Mouse (Mus musculus): ENCODE measurements around the gene Gm45062. TPM values are rescaled to one million over a fixed set of nuclear protein-coding genes. Genes with fewer than 3 reads are reported as not detected.
A peak's percentile ranks its signal among the peaks of the same experiment; 100 is the strongest.

Gene Gm45062
- polyA plus RNA-seq, 1 experiment from 2014 or later: 8.2 TPM

- DNase-seq (ENCODE audit: low spot score) (peak; percentile 74), ATAC-seq (ENCODE audit: low read depth) (peak; percentile 78)
- Histone ChIP-seq H3K4me2 (ENCODE audit: low read depth, low read length) (peak overlapping the region; percentile 31), H3K27me3 (replicated peaks; ENCODE audit: control insufficient read depth, insufficient read depth, low read length) (no peaks in the 10 kb centered on the region), H3K4me1 (ENCODE audit: control insufficient read depth, insufficient read depth, low read length) (peaks cover 14% of the 10 kb centered on the region), H3K4me3 (ENCODE audit: low read depth, low read length) (no peak overlapping the region), H3K9ac (ENCODE audit: low read depth, low read length) (0 out of 2 replicates have a peak overlapping the region, but pooled peaks have one; percentile 28), H3K27ac (replicated peaks; ENCODE audit: low read depth, low read length) (no peak overlapping the region; the same call in 1 of the 2 replicates), H3K9me3 (ENCODE audit: control insufficient read depth, low read length) (no peaks in the 10 kb centered on the region), H3K36me3 (ENCODE audit: control insufficient read depth, insufficient read depth, low read length) (no peaks in the 10 kb centered on the region)
- 22% methylated on average over 12 of the region's 12 CpGs for WGBS
Measured at GRCm38 (mm10) chr6:8352533-8353168, 93.4 kb downstream of the Gm45062 start.

DNA sequence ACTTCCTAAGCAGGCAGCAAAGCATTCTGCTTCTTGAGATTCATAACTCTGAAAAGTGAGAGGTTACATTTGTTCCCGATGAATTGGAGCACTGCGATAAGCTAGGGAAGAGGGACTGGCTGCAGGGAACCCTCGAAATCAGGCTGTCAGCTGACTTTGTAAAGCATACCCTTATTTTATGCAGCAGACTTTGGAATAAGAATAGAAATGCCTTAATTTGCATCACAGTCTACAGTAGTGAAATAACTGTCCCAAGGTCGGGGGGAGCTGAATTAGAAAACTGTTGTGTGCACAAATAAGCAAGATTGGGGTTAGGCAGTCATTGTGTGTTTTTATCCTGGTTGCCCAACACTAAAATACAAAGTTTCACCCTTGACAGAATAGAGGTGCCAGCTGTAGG lies 94.2 kb downstream of the Gm45062 start:
- H3K4me3 ChIP-seq (ENCODE audit: low read depth, low read length): no peak overlapping the region
- H3K9me3 ChIP-seq (ENCODE audit: control insufficient read depth, low read length): no peaks in the 10 kb centered on the region
- no peak for ATAC-seq (ENCODE audit: low read depth)
- H3K4me1 ChIP-seq (ENCODE audit: control insufficient read depth, insufficient read depth, low read length): peaks cover 14% of the 10 kb centered on the region
- DNase-seq (ENCODE audit: low spot score): no peak
- H3K36me3 ChIP-seq (ENCODE audit: control insufficient read depth, insufficient read depth, low read length): no peaks in the 10 kb centered on the region
- no peak overlapping the region for H3K9ac ChIP-seq (ENCODE audit: low read depth, low read length)
- H3K27ac ChIP-seq (replicated peaks; ENCODE audit: low read depth, low read length): no peak overlapping the region
- no peaks in the 10 kb centered on the region for H3K27me3 ChIP-seq (replicated peaks; ENCODE audit: control insufficient read depth, insufficient read depth, low read length)
- 58% methylated on average over 4 of the region's 4 CpGs for WGBS
- no peak overlapping the region for H3K4me2 ChIP-seq (ENCODE audit: low read depth, low read length)

DNA sequence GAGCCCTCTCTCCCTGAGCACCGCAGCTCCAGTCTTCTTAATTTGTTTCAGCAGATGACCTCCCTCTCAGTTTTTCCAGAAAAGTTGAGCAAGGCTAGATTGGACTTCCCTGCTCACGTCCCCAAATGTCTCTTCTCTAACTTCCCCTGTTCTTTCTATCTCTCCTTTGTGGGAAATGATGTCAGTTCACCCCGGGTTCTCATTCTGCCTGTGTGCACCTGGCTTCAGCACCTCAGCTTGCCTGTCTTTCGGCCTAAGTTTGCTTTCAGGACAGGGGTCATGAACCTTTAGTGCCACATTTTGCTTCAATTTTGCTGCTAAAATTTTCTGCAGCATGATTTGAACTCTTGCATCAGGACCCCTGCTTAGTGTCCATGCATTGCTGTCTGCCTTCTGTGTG lies 95.6 kb downstream of the Gm45062 start:
- ATAC-seq (ENCODE audit: low read depth) (no peak), DNase-seq (ENCODE audit: low spot score) (no peak)
- Histone ChIP-seq H3K27ac (replicated peaks; ENCODE audit: low read depth, low read length) (no peak overlapping the region), H3K9ac (ENCODE audit: low read depth, low read length) (no peak overlapping the region), H3K36me3 (ENCODE audit: control insufficient read depth, insufficient read depth, low read length) (no peaks in the 10 kb centered on the region), H3K9me3 (ENCODE audit: control insufficient read depth, low read length) (no peaks in the 10 kb centered on the region), H3K4me1 (ENCODE audit: control insufficient read depth, insufficient read depth, low read length) (peaks cover 8% of the 10 kb centered on the region), H3K27me3 (replicated peaks; ENCODE audit: control insufficient read depth, insufficient read depth, low read length) (no peaks in the 10 kb centered on the region), H3K4me2 (ENCODE audit: low read depth, low read length) (no peak overlapping the region), H3K4me3 (ENCODE audit: low read depth, low read length) (no peak overlapping the region)
- WGBS: 87% methylated on average over 4 of the region's 4 CpGs

DNA sequence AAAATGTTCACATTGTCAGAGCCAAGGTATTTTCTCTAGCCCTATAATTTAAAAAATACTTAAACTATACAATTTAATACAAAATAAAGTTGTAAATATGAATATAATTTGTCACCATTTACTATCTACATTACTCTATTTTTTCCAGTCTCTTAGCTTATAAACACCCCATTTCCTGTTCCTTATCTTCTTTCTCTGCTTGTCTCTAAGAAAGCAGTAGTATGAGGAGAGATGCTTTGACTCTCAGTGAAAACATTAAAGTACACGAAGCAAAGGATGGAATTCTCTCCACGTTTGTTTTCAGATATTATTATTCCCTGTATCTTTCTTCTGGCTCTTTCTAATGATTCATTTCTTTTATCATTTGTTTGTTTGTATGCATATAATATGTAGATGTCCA lies 99.0 kb downstream of the Gm45062 start:
- H3K9me3 ChIP-seq (ENCODE audit: control insufficient read depth, low read length): no peaks in the 10 kb centered on the region
- no peaks in the 10 kb centered on the region for H3K36me3 ChIP-seq (ENCODE audit: control insufficient read depth, insufficient read depth, low read length)
- no peak overlapping the region for H3K9ac ChIP-seq (ENCODE audit: low read depth, low read length)
- no peak overlapping the region for H3K4me3 ChIP-seq (ENCODE audit: low read depth, low read length)
- no peak for ATAC-seq (ENCODE audit: low read depth)
- no peaks in the 10 kb centered on the region for H3K27me3 ChIP-seq (replicated peaks; ENCODE audit: control insufficient read depth, insufficient read depth, low read length)
- no peak overlapping the region for H3K4me2 ChIP-seq (ENCODE audit: low read depth, low read length)
- WGBS: 78% methylated on average over 2 of the region's 2 CpGs
- H3K4me1 ChIP-seq (ENCODE audit: control insufficient read depth, insufficient read depth, low read length): peaks cover 7% of the 10 kb centered on the region; the same call in 1 of the 2 replicates
- DNase-seq (ENCODE audit: low spot score): no peak
- no peak overlapping the region for H3K27ac ChIP-seq (replicated peaks; ENCODE audit: low read depth, low read length)

- Histone ChIP-seq H3K4me2 (ENCODE audit: low read depth, low read length) (no peak overlapping the region), H3K4me1 (ENCODE audit: control insufficient read depth, insufficient read depth, low read length) (peaks cover 1% of the 10 kb centered on the region; the same call in 1 of the 2 replicates), H3K27ac (replicated peaks; ENCODE audit: low read depth, low read length) (no peak overlapping the region), H3K4me3 (ENCODE audit: low read depth, low read length) (no peak overlapping the region), H3K27me3 (replicated peaks; ENCODE audit: control insufficient read depth, insufficient read depth, low read length) (no peaks in the 10 kb centered on the region), H3K9ac (ENCODE audit: low read depth, low read length) (no peak overlapping the region), H3K36me3 (ENCODE audit: control insufficient read depth, insufficient read depth, low read length) (no peaks in the 10 kb centered on the region), H3K9me3 (ENCODE audit: control insufficient read depth, low read length) (no peaks in the 10 kb centered on the region)
- no peak for DNase-seq (ENCODE audit: low spot score)
- no peak for ATAC-seq (ENCODE audit: low read depth)
- 63% methylated on average over 2 of the region's 2 CpGs for WGBS
Measured at GRCm38 (mm10) chr6:8358782-8359181, 99.5 kb downstream of the Gm45062 start.

DNA sequence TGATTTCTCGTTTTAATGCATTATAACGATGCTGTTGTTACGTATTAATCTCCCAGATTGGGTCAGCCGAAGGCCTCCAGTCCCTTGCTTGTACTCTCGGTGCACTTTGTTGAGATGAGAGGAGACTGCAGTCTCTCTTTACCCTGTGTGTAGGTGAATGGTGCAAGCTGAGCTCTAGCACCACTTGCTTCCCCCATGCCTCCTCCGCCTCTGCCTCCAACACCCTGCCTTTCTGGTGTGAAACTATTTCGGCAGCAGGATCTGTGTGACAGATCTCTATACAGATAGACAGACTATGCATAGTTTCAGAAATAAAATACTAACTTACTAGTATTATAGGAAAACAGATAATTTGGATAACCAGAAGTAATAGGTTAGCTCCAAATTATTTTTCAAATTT lies 101.6 kb downstream of the Gm45062 start:
- no peak overlapping the region for H3K4me3 ChIP-seq (ENCODE audit: low read depth, low read length)
- H3K4me2 ChIP-seq (ENCODE audit: low read depth, low read length): no peak overlapping the region
- ATAC-seq (ENCODE audit: low read depth) (no peak), DNase-seq (ENCODE audit: low spot score) (no peak)
- H3K27ac ChIP-seq (replicated peaks; ENCODE audit: low read depth, low read length): no peak overlapping the region
- no peaks in the 10 kb centered on the region for H3K9me3 ChIP-seq (ENCODE audit: control insufficient read depth, low read length)
- H3K36me3 ChIP-seq (ENCODE audit: control insufficient read depth, insufficient read depth, low read length): no peaks in the 10 kb centered on the region
- no peaks in the 10 kb centered on the region for H3K27me3 ChIP-seq (replicated peaks; ENCODE audit: control insufficient read depth, insufficient read depth, low read length)
- H3K4me1 ChIP-seq (ENCODE audit: control insufficient read depth, insufficient read depth, low read length): no peaks in the 10 kb centered on the region
- WGBS: 89% methylated on average over 7 of the region's 7 CpGs
- H3K9ac ChIP-seq (ENCODE audit: low read depth, low read length): no peak overlapping the region

DNA sequence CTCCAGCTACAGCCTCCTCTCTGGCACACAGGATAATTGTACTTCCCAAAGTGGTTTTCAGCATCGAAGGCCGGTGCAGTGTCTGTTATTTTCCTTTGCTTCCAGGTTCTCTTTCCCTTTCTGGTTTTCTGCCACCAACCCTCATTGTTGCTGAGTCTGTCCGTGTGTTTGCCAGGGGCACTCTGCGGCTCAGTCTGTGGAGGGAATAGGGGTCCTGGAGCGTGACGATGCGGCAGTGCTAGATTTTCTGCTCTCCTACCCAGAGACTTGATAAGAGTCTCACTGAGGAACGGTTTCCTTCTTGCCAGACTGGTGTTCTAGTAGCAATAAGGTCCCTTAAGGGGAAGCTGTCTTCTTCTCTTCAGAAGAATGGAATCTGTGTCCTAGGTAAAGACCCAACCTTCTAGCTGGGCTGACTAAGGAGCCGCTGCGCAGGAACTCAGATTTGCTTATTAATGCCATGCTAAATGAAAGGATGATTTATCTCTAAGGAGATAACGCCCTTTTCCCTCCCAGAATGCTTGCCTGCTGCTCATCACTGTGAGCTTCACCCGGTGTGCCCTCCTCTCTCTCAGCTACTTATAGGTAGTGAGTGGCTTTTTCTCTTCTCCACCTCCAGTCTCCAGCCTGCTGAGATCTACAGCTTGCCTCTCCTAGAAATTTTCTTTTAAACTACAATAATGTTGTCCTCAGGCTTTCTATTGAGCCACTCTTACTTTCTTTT lies 104.9 kb downstream of the Gm45062 start:
- 76% methylated on average over 12 of the region's 12 CpGs for WGBS
- Histone ChIP-seq H3K27me3 (replicated peaks; ENCODE audit: control insufficient read depth, insufficient read depth, low read length) (no peaks in the 10 kb centered on the region), H3K9me3 (ENCODE audit: control insufficient read depth, low read length) (no peaks in the 10 kb centered on the region), H3K27ac (replicated peaks; ENCODE audit: low read depth, low read length) (no peak overlapping the region), H3K9ac (ENCODE audit: low read depth, low read length) (no peak overlapping the region), H3K4me1 (ENCODE audit: control insufficient read depth, insufficient read depth, low read length) (no peaks in the 10 kb centered on the region), H3K4me2 (ENCODE audit: low read depth, low read length) (no peak overlapping the region), H3K36me3 (ENCODE audit: control insufficient read depth, insufficient read depth, low read length) (no peaks in the 10 kb centered on the region), H3K4me3 (ENCODE audit: low read depth, low read length) (no peak overlapping the region)
- no peak for DNase-seq (ENCODE audit: low spot score)
- ATAC-seq (ENCODE audit: low read depth): no peak

DNA sequence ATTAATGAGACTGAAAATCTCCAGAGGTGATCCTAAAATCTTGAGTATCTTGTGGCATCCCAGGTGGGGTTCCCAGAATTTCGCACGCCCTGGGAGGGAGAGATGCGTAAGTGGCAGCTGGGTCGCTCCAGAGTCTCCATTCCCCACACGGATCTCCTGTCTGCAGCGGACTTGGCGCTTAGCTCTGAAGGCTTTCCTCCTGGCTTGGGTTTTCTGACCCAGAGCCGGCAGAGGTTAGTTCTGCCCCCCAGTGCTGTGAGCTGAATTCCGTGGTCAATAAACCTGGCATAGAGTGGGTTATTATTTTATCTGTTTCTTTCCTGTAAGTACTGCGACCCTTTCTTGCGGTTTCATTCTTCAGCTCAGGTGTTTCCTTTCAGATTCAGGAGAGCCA lies 105.5 kb downstream of the Gm45062 start:
- Histone ChIP-seq H3K9me3 (ENCODE audit: control insufficient read depth, low read length) (no peaks in the 10 kb centered on the region), H3K27me3 (replicated peaks; ENCODE audit: control insufficient read depth, insufficient read depth, low read length) (no peaks in the 10 kb centered on the region), H3K27ac (replicated peaks; ENCODE audit: low read depth, low read length) (no peak overlapping the region), H3K9ac (ENCODE audit: low read depth, low read length) (no peak overlapping the region), H3K4me1 (ENCODE audit: control insufficient read depth, insufficient read depth, low read length) (no peaks in the 10 kb centered on the region), H3K4me2 (ENCODE audit: low read depth, low read length) (no peak overlapping the region), H3K4me3 (ENCODE audit: low read depth, low read length) (no peak overlapping the region), H3K36me3 (ENCODE audit: control insufficient read depth, insufficient read depth, low read length) (no peaks in the 10 kb centered on the region)
- ATAC-seq (ENCODE audit: low read depth) (no peak), DNase-seq (ENCODE audit: low spot score) (no peak)
- WGBS: 83% methylated on average over 11 of the region's 11 CpGs

DNA sequence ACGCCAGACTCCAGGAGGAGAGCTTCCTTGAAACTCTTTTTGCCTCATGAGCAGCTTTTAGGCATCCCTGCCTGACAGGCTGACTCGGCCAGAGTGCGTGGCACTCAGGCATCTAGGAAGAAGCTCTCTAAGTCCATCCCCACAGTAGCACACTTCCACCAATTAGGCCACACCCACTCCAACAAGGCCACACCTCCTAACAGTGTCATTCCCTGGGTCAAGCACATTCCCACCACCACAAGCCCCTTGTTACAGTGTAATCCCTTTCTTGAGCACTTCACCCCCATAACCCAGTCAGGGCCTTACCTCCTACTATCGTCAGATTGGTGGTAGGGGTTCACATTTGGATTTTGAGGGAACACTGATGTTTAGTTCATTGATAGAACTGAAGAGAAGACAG lies 108.4 kb downstream of the Gm45062 start:
- no peak overlapping the region for H3K27ac ChIP-seq (replicated peaks; ENCODE audit: low read depth, low read length)
- DNase-seq (ENCODE audit: low spot score): no peak
- no peak overlapping the region for H3K9ac ChIP-seq (ENCODE audit: low read depth, low read length)
- H3K4me2 ChIP-seq (ENCODE audit: low read depth, low read length): no peak overlapping the region
- no peaks in the 10 kb centered on the region for H3K9me3 ChIP-seq (ENCODE audit: control insufficient read depth, low read length)
- no peak overlapping the region for H3K4me3 ChIP-seq (ENCODE audit: low read depth, low read length)
- no peaks in the 10 kb centered on the region for H3K27me3 ChIP-seq (replicated peaks; ENCODE audit: control insufficient read depth, insufficient read depth, low read length)
- H3K4me1 ChIP-seq (ENCODE audit: control insufficient read depth, insufficient read depth, low read length): no peaks in the 10 kb centered on the region
- no peaks in the 10 kb centered on the region for H3K36me3 ChIP-seq (ENCODE audit: control insufficient read depth, insufficient read depth, low read length)
- 93% methylated on average over 4 of the region's 4 CpGs for WGBS
- ATAC-seq (ENCODE audit: low read depth): no peak
